ENCODE assay signal across 23 mouse cellular contexts in the genomic region with DNA sequence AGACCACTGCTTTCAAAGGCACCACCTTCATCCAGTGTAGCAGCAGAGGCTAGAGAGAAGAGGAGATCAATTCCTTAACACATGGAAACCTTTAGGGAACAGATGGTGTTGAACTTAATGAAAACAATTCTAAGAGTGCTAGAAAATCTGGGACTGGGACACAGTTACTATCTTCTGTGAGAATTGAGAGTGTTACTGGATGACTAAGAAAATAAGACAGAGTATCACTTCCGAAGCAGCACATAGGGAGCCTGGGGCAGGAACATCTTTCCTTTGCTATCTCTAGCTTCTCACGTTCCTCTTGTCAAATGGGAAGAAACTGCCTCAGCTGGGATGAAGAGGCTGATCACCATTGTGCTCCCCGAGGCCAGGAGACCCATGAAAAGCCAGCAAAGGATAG. TPM values are rescaled to one million over a fixed set of nuclear protein-coding genes. Genes with fewer than 3 reads are reported as not detected.
"Had no signal": no experiment of that assay in that cellular context is flagged by ENCODE, and none has a peak within 500 bp of the region (broad histone marks: within the 10 kb centered on the region; RNA-seq: fewer than 3 reads in every experiment).

No protein-coding gene starts in this region.

- H3K4me2 ChIP-seq: neural tube, embryonic 12.5 days; neural tube, embryonic 13.5 days; neural tube, embryonic 15.5 days; stomach, embryonic 15.5 days had no signal

- DNase-seq: retina, postnatal 1 day; right cerebral cortex, postnatal 14 days; right cerebral cortex, postnatal 25 days; right cerebral cortex, postnatal 4 days; spleen, adult 18-20 months; thymus, adult 18-20 months; thymus, adult 2 months; thymus, postnatal 14 days; thymus, postnatal 25 days; thymus, postnatal 36 days; thymus, postnatal 4 days had no signal

- H3K36me3 ChIP-seq: neural tube, embryonic 12.5 days; neural tube, embryonic 13.5 days; neural tube, embryonic 15.5 days; stomach, embryonic 15.5 days had no signal

- H3K27ac ChIP-seq: neural tube, embryonic 12.5 days; neural tube, embryonic 13.5 days; neural tube, embryonic 15.5 days; stomach, embryonic 15.5 days; stomach, postnatal 0 days had no signal

- H3K4me1 ChIP-seq: neural tube, embryonic 12.5 days; neural tube, embryonic 13.5 days; neural tube, embryonic 15.5 days; stomach, embryonic 15.5 days had no signal

- H3K4me3 ChIP-seq: neural tube, embryonic 12.5 days; neural tube, embryonic 13.5 days; neural tube, embryonic 15.5 days; stomach, embryonic 15.5 days had no signal

- H3K9me3 ChIP-seq: neural tube, embryonic 12.5 days; neural tube, embryonic 13.5 days; neural tube, embryonic 15.5 days; stomach, embryonic 15.5 days had no signal

- H3K27me3 ChIP-seq: neural tube, embryonic 12.5 days; neural tube, embryonic 13.5 days; neural tube, embryonic 15.5 days; stomach, embryonic 15.5 days had no signal

- H3K9ac ChIP-seq: neural tube, embryonic 12.5 days; neural tube, embryonic 13.5 days; neural tube, embryonic 15.5 days; stomach, embryonic 15.5 days had no signal

RNA-seq across cellular contexts. Expression of a gene that starts 52.6 kb away (rescaled TPM):
- polyA plus RNA-seq: neural tube, embryonic 11.5 days; neural tube, embryonic 12.5 days; small intestine, adult 2 months; spleen, adult 2 months; stomach, embryonic 14.5 days; stomach, embryonic 15.5 days; stomach, embryonic 16.5 days; stomach, postnatal 0 days; thymus, adult 2 months; thymus, postnatal 0 days; urinary bladder, adult 2 months had no signal
